Mouse (Mus musculus) neural tube, postnatal 0 days (tissue): ENCODE results near the gene Lrrc3c. TPM values are rescaled to one million over a fixed set of nuclear protein-coding genes. Genes with fewer than 3 reads are reported as not detected.

Source experiments
- polyA plus RNA-seq: library from polyadenylated mRNA; unstranded; fragments of >200 nt; fragmentation: Nextera tagmentation; extraction: Ambion mirVana; gene quantifications from 2 replicates; pipeline ENCODE4 v1.2.1, GENCODE M21; 2015

Gene Lrrc3c
- polyA plus RNA-seq = not detected in 2 replicates

DNA sequence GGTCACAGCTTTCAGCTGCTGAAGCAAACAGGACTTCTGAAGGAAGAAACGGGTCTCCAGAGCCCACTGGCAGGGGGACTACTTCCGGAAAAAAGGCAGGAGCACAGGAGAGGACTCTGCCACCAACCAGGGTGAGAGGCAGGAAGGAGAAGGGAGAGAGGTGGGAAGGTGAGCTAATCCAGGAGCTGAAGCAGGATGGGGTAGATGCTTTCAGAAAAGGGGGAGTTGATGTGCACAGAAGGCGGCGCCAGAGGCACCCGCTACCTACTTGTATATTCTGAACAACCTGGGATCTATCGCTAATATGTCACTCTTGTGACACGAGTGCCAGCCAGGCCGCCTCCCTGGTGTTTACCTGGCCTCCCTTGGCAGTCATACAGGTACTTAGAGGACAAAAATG is at the start of gene Lrrc3c:
Gene Lrrc3c, plus strand, starts transcription at position 301 of the 400 bp plus-strand sequence.

DNA sequence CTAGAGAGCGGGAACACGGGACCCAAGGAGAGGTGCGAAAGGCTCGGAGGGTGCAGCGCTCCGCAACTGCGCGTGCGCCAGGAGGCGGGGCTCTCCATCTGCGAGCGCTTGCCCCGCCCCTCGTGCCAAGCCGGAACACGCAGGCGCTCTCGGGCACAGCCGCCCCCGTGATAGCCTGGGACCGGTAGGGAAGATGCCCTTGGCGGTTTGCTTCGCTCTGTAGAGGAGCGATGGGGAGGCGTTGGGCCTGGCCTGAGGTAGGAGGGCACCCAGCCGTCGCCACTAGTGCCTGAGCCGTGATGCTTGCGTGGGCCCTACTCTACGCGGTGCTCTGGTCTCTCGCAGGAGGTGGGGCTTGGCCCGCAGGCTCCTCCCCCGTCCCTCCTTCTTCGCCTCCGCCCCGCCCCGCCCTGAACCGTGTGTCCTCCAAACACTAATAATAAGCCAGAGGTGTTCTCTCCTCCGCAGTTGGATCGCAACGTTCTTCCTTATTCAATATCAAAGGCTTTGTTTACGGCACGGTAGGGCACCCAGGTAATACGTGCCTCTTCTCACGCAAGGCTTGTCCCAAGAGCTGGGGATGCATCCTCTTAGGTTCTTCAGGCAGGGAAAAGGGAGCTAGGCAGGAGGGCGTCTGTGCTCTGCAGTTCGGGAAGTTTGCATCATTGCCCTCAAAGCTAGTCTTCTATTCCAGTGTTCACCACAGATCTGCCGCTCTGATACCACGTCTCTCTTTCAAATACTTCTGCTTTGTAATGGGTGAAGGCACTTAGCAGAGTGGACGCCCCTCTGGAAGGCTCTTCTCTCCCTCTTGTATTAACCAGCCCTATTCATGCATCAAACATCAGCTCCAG is 46.9 kb upstream of the Lrrc3c start, which contains the start of gene Zpbp2:
Gene Zpbp2, plus strand, starts transcription at position 123 of the 854 bp plus-strand sequence.

DNA sequence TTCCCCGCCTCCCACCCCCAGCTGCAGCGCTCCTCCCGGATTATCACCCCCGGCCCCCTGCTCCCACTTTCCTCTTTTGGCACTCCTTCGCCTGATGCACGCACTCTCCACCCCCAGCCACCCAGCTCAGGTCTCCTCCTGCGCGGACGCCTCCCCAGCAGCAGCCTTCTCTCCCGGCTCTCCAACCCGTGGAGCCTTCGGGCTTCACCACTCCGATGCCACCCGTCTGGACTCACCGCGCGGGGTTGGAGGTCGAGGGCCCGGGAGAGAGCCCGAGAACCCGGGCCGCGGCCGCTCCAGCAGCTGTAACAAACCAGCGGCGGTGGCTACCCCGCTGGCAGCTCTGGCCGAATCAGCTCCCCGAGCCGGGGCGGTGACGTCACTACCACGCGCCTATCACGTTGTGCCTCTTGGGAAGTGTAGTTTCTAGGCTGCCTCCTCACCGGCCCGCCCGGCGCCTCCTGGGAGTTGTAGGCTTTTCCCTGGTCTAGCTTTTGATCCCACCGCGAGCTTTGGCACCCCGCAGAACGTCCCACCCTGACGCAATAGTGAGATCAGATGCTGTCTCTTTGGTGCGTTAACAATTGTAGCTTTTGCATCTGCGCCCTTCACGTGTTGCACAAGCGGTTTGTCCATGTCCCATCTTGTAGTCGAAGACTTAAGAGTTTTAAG is 11.1 kb upstream of the Lrrc3c start, which contains the start of gene Ormdl3:
Gene Ormdl3, minus strand, starts transcription at position 477 of the 672 bp plus-strand sequence.

DNA sequence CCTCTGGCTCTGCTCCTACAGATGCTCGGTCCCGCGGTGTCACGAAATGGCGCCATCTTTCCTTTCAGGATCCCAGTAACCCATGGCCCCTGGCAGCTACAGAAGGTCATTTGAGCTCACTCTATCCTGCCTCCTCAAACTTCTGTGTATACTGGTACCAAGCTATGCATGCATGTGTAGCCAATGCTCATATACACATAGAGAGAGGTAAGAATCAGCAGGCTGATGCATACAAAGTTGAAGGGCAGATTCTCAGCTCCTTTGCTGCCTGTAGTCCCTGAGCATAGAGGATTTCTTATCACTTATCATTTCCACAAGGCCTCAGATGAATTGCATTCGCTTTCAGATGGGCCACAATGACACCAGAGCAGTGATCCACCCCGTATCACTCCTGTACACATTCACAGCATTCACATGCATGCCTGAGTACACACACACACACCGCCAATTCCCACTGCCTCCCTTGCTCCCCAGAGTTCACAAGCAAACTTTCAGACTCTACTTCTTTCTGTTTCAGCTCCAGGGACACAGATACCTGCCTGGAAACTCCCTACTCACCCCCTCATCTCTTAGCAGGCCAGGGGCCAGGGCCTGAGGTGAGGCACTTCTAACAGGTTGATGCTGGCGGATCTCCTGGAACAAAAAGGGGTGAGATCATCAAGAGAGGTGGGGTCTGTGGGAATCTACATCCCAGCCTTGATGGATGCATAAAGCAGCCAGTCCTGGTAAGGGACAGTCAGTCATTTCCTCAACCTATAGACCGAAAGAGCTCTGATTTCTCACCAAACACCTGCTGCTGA is 27.7 kb downstream of the Lrrc3c start, which contains the start of the genes Gm12355 and Gsdma3:
Gene Gm12355, minus strand, starts transcription at position 51 of the 800 bp plus-strand sequence.
Gene Gsdma3, plus strand, starts transcription at position 750 of the 800 bp plus-strand sequence.

DNA sequence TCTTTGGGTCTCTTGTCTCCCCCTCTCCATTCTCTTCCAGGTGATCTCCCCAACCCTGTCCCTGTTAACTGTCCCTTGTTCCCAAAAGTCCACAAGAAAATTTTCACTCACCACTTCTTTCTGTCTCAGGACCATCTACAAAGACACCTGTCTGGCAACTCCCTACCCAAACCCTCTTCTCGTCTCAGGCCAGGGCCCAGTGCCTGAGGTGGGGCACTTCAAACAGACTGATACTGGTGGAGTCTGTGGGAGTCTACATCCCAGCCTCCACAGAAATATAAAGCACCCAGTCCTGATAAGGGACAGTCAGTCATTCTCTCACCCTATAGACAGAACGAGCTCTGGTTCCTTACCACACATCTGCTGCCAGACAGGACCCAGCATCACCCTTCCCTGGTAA is 48.4 kb downstream of the Lrrc3c start, which contains the start of gene Gsdma2:
Gene Gsdma2, plus strand, starts transcription at position 301 of the 400 bp plus-strand sequence.

Other genes starting within 250 kb of the Lrrc3c start
- 4.3 and 5.5 TPM in 2 replicates for gene Ppp1r1b, start 249.9 kb upstream of the Lrrc3c start, polyA plus RNA-seq
- gene Stard3, start 239.9 kb upstream of the Lrrc3c start, polyA plus RNA-seq = 25.3 and 25.6 TPM in 2 replicates
- 0.27 and 0.33 TPM in 2 replicates for gene Tcap, start 214.5 kb upstream of the Lrrc3c start, polyA plus RNA-seq
- gene Pnmt, start 211.8 kb upstream of the Lrrc3c start, polyA plus RNA-seq = 3.2 and 3.7 TPM in 2 replicates
- gene Pgap3, start 197.8 kb upstream of the Lrrc3c start, polyA plus RNA-seq = 7.6 and 8.4 TPM in 2 replicates
- gene Erbb2, start 185.8 kb upstream of the Lrrc3c start, polyA plus RNA-seq = 6.6 TPM in 2 replicates
- gene Mien1, start 159.3 kb upstream of the Lrrc3c start, polyA plus RNA-seq = 270 and 284 TPM in 2 replicates
- 0.80 and 1.0 TPM in 2 replicates for gene Grb7, start 151.9 kb upstream of the Lrrc3c start, polyA plus RNA-seq
- gene Ikzf3, start 52.3 kb upstream of the Lrrc3c start, polyA plus RNA-seq = 0.26 and 0.32 TPM in 2 replicates
- gene Zpbp2, start 47.2 kb upstream of the Lrrc3c start, polyA plus RNA-seq = 0.47 and 0.81 TPM in 2 replicates
- 76.4 and 90.5 TPM in 2 replicates for gene Ormdl3, start 10.9 kb upstream of the Lrrc3c start, polyA plus RNA-seq
- gene Gm12355, start 27.4 kb downstream of the Lrrc3c start, polyA plus RNA-seq = 0.33 and 0.52 TPM in 2 replicates
- gene Gsdma3, start 28.1 kb downstream of the Lrrc3c start, polyA plus RNA-seq = not detected in 2 replicates
- gene Gsdma2, start 48.5 kb downstream of the Lrrc3c start, polyA plus RNA-seq = not detected in 2 replicates
- 0.13 TPM in 1 of 2 replicates, not detected in the other for gene Gsdma, start 66.1 kb downstream of the Lrrc3c start, polyA plus RNA-seq
- gene Psmd3, start 84.3 kb downstream of the Lrrc3c start, polyA plus RNA-seq = 171 and 181 TPM in 2 replicates
- gene Csf3, start 103.0 kb downstream of the Lrrc3c start, polyA plus RNA-seq = not detected in 2 replicates
- gene Med24, start 131.1 kb downstream of the Lrrc3c start, polyA plus RNA-seq = 37.3 and 45.1 TPM in 2 replicates
- gene Thra, start 142.3 kb downstream of the Lrrc3c start, polyA plus RNA-seq = 152 and 177 TPM in 2 replicates
- gene Nr1d1, start 177.0 kb downstream of the Lrrc3c start, polyA plus RNA-seq = 8.4 and 10.3 TPM in 2 replicates
- 31.5 and 32.2 TPM in 2 replicates for gene Msl1, start 197.2 kb downstream of the Lrrc3c start, polyA plus RNA-seq
- gene Casc3, start 206.6 kb downstream of the Lrrc3c start, polyA plus RNA-seq = 34.2 and 37.0 TPM in 2 replicates
- gene Rapgefl1, start 238.5 kb downstream of the Lrrc3c start, polyA plus RNA-seq = 14.0 and 19.0 TPM in 2 replicates